Mouse (Mus musculus) cerebellum, postnatal 25 days (tissue): ENCODE measurements around the gene Smpd2.

ENCODE experiments used
- DNase-seq, 2 experiments: peaks; one replicate each; pipeline ENCODE4 v3.0.0; 2021; ENCODE audit warnings: mixed read lengths in 2 of 2

Smpd2 gene

GRCm38 (mm10) chr10:41489708-41490517, at the start of gene Smpd2, which contains the start of gene Ppil6:
Smpd2 (minus strand) TSS chr10:41490369.
Ppil6 (plus strand) TSS chr10:41490439.
- peak; percentile 91 to 95 for DNase-seq

- no peak for DNase-seq
These were observed 48.8 kb upstream of the Smpd2 start for GRCm38 (mm10) chr10:41538986-41539385.

- DNase-seq: no peak
These were observed 47.8 kb upstream of the Smpd2 start for GRCm38 (mm10) chr10:41537983-41538330.

GRCm38 (mm10) chr10:41537226-41537982, 47.2 kb upstream of the Smpd2 start:
- no peak for DNase-seq

- no peak for DNase-seq
These were observed 46.5 kb upstream of the Smpd2 start for GRCm38 (mm10) chr10:41536714-41537113.

- no peak for DNase-seq
These were observed 45.8 kb upstream of the Smpd2 start for GRCm38 (mm10) chr10:41535991-41536390.

GRCm38 (mm10) chr10:41529972-41530371, 39.8 kb upstream of the Smpd2 start:
- no peak for DNase-seq

GRCm38 (mm10) chr10:41525696-41526095, 35.5 kb upstream of the Smpd2 start:
- DNase-seq: no peak

GRCm38 (mm10) chr10:41523386-41523785, 33.2 kb upstream of the Smpd2 start:
- DNase-seq: no peak

- DNase-seq: no peak
These were observed 30.2 kb upstream of the Smpd2 start for GRCm38 (mm10) chr10:41520410-41520673.

GRCm38 (mm10) chr10:41519640-41520409, 29.7 kb upstream of the Smpd2 start:
- DNase-seq: peak; percentile 66 to 71

- peak; percentile 95 to 96 for DNase-seq
These were observed 28.9 kb upstream of the Smpd2 start, which contains the start of gene Cd164 for GRCm38 (mm10) chr10:41518981-41519618. Cd164 (plus strand) TSS chr10:41519414.

GRCm38 (mm10) chr10:41518508-41518980, 28.4 kb upstream of the Smpd2 start:
- peak in 1 of 2 experiments; percentile 82 for DNase-seq

- DNase-seq: no peak
These were observed 24.8 kb upstream of the Smpd2 start for GRCm38 (mm10) chr10:41514921-41515320.

GRCm38 (mm10) chr10:41514301-41514700, 24.1 kb upstream of the Smpd2 start:
- no peak for DNase-seq

- peak in 1 of 2 experiments; percentile 48 for DNase-seq
These were observed 19.0 kb upstream of the Smpd2 start for GRCm38 (mm10) chr10:41509160-41509559.

- DNase-seq: peak; percentile 66 to 83
These were observed 15.3 kb upstream of the Smpd2 start for GRCm38 (mm10) chr10:41505446-41505845.

GRCm38 (mm10) chr10:41504996-41505395, 14.8 kb upstream of the Smpd2 start:
- DNase-seq: peak in 1 of 2 experiments; percentile 10

GRCm38 (mm10) chr10:41500941-41501340, 10.8 kb upstream of the Smpd2 start:
- DNase-seq: peak in 1 of 2 experiments; percentile 22

- peak in 1 of 2 experiments; percentile 12 for DNase-seq
These were observed 942 bp upstream of the Smpd2 start for GRCm38 (mm10) chr10:41491111-41491510.

- no peak for DNase-seq
These were observed 327 bp upstream of the Smpd2 start for GRCm38 (mm10) chr10:41490518-41490873.

- DNase-seq: no peak
These were observed 875 bp downstream of the Smpd2 start for GRCm38 (mm10) chr10:41489294-41489693.

- DNase-seq: no peak
These were observed 1.3 kb downstream of the Smpd2 start for GRCm38 (mm10) chr10:41488877-41489276.
